Mouse (Mus musculus): ENCODE measurements around the gene Gm14151.
"Not testable (repeated sequence)": the region's sequence is repeated elsewhere in the genome, so short reads cannot be mapped to it uniquely, and the experiment has no call there.

Gm14151 gene

DNA sequence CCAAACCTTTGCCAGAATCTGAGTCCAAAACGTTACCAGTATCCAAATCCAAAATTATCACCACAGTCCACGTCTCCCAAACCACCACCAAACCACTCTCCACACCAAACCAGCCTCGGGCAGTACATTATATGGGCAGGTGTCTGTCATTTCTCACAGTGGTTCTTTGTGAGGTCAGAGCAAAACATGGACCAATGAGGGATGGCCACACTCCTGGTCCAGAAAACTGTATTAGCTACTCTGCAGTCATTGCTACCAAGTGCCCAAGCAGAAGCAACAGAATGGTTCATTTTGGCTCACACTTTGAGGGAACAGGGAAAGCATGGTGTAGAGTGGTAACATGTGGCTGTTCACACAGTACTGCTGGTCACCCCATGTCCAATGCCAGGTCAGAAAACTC lies at the start of gene Gm14151:
TSS of gene Gm14151 (minus strand) at position 101 of the 400 bp plus-strand sequence.
- DNase-seq, result not testable (repeated sequence)

- not testable (repeated sequence) for DNase-seq
Observed at GRCm38 (mm10) chr2:151097945-151098344, 5.8 kb upstream of the Gm14151 start, which contains the start of gene Gm14147. Gm14147 (plus strand) TSS chr2:151098245.

DNA sequence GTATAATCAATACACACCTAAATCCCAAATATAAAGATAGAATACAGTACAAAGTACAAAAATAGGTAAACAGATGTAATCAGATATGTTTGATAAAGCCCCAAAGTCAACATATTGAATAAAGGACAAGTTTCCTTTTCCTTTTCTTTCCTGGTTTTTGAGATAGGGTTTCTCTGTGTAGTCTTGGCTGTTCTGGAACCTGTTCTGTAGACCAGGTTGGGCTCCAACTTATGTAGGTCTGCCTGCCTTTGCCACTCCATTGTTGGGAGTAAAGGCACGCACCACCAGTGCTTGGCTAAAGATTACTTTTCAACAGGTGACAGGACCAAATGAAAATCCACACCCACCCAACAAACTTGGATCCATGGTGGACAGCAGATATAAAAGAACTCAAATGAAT lies 35.5 kb downstream of the Gm14151 start:
- DNase-seq, result no peak

GRCm38 (mm10) chr2:151040411-151040810 lies 51.7 kb downstream of the Gm14151 start:
- DNase-seq, result no peak

- no peak for DNase-seq
Observed at GRCm38 (mm10) chr2:151039726-151040125, 52.4 kb downstream of the Gm14151 start.

DNA sequence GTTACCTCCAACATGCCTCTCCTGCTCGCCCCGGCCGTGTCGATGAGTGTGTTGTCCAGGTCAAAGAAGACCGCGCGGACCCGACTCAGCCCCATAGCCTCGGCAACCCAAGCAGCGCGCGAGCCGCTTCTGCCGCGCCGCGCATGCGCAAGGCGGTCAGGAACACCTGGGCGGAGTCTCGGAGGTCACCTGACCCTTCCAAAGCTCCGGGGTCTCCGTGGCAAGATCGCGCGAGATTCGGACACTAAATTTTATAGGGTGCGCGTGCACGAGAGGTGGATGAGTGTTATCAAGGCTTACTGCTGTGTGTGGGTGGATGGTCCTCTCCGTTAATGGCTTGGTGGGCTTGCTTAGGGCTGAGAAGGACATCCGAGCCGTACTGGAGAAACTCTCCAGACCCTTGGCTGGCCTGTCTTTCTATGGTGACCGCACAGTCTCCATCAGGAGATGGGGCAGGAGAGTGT lies 52.9 kb downstream of the Gm14151 start, which contains the start of the genes Ninl and Nanp:
TSS of gene Ninl (minus strand) at position 151 of the 464 bp plus-strand sequence.
TSS of gene Nanp (minus strand) at position 167 of the 464 bp plus-strand sequence.
- peak; percentile 89 to 91 for DNase-seq

GRCm38 (mm10) chr2:151038811-151039222 lies 53.3 kb downstream of the Gm14151 start:
- no peak for DNase-seq

DNA sequence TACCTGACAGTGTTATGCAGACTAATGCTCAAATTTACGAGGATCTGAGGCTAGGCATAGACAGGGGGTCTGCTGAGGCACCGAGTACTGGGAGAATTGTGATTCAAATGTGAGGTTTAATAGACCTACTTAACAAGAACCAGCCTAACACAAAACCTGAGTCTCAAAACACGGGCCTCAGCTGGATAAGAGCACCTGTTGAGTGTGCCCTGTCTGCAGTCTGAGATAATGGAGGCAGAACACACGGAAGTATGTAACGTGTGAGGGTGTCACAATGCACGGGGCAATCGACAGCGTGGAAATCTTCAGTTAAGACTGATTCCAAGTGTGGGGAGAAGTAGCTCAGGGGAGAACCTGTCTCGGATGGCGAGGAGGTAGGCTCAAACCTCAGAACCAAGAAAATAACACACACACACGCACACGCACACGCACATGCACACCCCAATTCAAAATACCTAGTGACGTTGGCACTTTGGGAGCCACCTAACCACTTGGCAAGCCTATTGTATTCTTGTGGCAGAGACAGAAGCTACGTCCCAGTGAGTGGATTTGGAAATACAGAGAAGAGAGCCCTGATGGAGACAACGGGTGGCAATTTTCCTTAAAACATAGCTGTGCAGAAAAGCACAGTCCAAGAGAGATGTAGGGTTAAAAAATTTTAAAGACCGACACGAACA lies 54.1 kb downstream of the Gm14151 start:
- no peak for DNase-seq

GRCm38 (mm10) chr2:151037292-151037691 lies 54.9 kb downstream of the Gm14151 start:
- DNase-seq, result no peak

Measured in spleen, adult 18-20 months (tissue).